Mouse (Mus musculus): ENCODE measurements at regions not wholly inside any gene's neighbourhood (a gene's known extent, or its start where the extent isn't known, plus 50 kb on each side); places are given as distances from the start of the nearest gene placed in this dataset.

- no peak for DNase-seq (ENCODE audit: low spot score)
These were observed 87.5 kb downstream of the Kcnrg start for GRCm38 (mm10) chr14:61694796-61695195.

GRCm38 (mm10) chr14:61696290-61696842, 89.1 kb downstream of the Kcnrg start:
- DNase-seq (ENCODE audit: low spot score) = no peak

- no peak for DNase-seq (ENCODE audit: low spot score)
These were observed 89.8 kb downstream of the Kcnrg start for GRCm38 (mm10) chr14:61696886-61697554.

GRCm38 (mm10) chr14:61697704-61698103, 90.4 kb downstream of the Kcnrg start:
- no peak for DNase-seq (ENCODE audit: low spot score)

GRCm38 (mm10) chr14:61698358-61699055, 91.2 kb downstream of the Kcnrg start:
- no peak for DNase-seq (ENCODE audit: low spot score)

GRCm38 (mm10) chr14:61699638-61700037, 92.4 kb downstream of the Kcnrg start:
- DNase-seq (ENCODE audit: low spot score) = no peak

- DNase-seq (ENCODE audit: low spot score) = no peak
These were observed 93.9 kb downstream of the Kcnrg start for GRCm38 (mm10) chr14:61701131-61701530.

- no peak for DNase-seq (ENCODE audit: low spot score)
These were observed 96.7 kb downstream of the Kcnrg start for GRCm38 (mm10) chr14:61703916-61704315.

GRCm38 (mm10) chr14:61706984-61707383, 99.7 kb downstream of the Kcnrg start:
- no peak for DNase-seq (ENCODE audit: low spot score)

GRCm38 (mm10) chr14:61708331-61708730, 101.1 kb downstream of the Kcnrg start:
- DNase-seq (ENCODE audit: low spot score) = no peak

GRCm38 (mm10) chr14:61715746-61716145, 108.5 kb downstream of the Kcnrg start:
- DNase-seq (ENCODE audit: low spot score) = no peak

GRCm38 (mm10) chr14:61718392-61719124, 111.3 kb downstream of the Kcnrg start:
- no peak for DNase-seq (ENCODE audit: low spot score)

GRCm38 (mm10) chr14:61721302-61721701, 114.0 kb downstream of the Kcnrg start:
- no peak for DNase-seq (ENCODE audit: low spot score)

- DNase-seq (ENCODE audit: low spot score) = no peak
These were observed 117.7 kb downstream of the Kcnrg start for GRCm38 (mm10) chr14:61724942-61725341.

- DNase-seq (ENCODE audit: low spot score) = no peak
These were observed 121.3 kb downstream of the Kcnrg start for GRCm38 (mm10) chr14:61728562-61728961.

- no peak for DNase-seq (ENCODE audit: low spot score)
These were observed 128.3 kb downstream of the Kcnrg start for GRCm38 (mm10) chr14:61735541-61735940.

- no peak for DNase-seq (ENCODE audit: low spot score)
These were observed 129.4 kb downstream of the Kcnrg start for GRCm38 (mm10) chr14:61736384-61737322.

GRCm38 (mm10) chr14:61737504-61738040, 130.3 kb downstream of the Kcnrg start:
- DNase-seq (ENCODE audit: low spot score) = no peak

- no peak for DNase-seq (ENCODE audit: low spot score)
These were observed 132.2 kb downstream of the Kcnrg start for GRCm38 (mm10) chr14:61739453-61739852.

- DNase-seq (ENCODE audit: low spot score) = no peak
These were observed 136.7 kb downstream of the Kcnrg start for GRCm38 (mm10) chr14:61743855-61744408.
